Mouse (Mus musculus): ENCODE measurements at regions not wholly inside any gene's neighbourhood (a gene's known extent, or its start where the extent isn't known, plus 50 kb on each side); places are given as distances from the start of the nearest gene placed in this dataset.

- no peaks in the 10 kb centered on the region for H3K36me3 ChIP-seq (replicated peaks; ENCODE audit: control insufficient read depth, insufficient read depth, low read depth)
- no peaks in the 10 kb centered on the region for H3K27me3 ChIP-seq (ENCODE audit: control insufficient read depth, insufficient read depth, low read length)
- no peaks in the 10 kb centered on the region for H3K4me1 ChIP-seq (replicated peaks; ENCODE audit: control insufficient read depth in 2 of 2, insufficient read depth in 2 of 2, low read length in 1 of 2)
- no peak overlapping the region for H3K4me2 ChIP-seq (ENCODE audit: low read depth)
- no peaks in the 10 kb centered on the region for H3K9me3 ChIP-seq (ENCODE audit: control insufficient read depth, low read length)
- ATAC-seq (ENCODE audit: insufficient read depth) (no peak), DNase-seq (ENCODE audit: low read depth in 3 of 3, low spot score in 3 of 3) (no peak)
- TF ChIP-seq EP300 (IDR thresholded peaks at IDR 0.05; ENCODE audit: low read depth) = no peak
- no peak for TF ChIP-seq CTCF (IDR thresholded peaks at IDR 0.05; ENCODE audit: low read depth)
- no peak overlapping the region for H3K9ac ChIP-seq (replicated peaks)
- no peak overlapping the region for H3K4me3 ChIP-seq (ENCODE audit: insufficient read depth in 1 of 2, low read depth in 2 of 2, low read length in 2 of 2)
- H3K27ac ChIP-seq = no peak overlapping the region
- WGBS (ENCODE audit: insufficient replicate concordance) = 73% methylated on average over 9 of the region's 9 CpGs
Measured at GRCm38 (mm10) chr3:143034588-143034987, 152.8 kb upstream of the Pkn2 start.

- 43% methylated on average over 4 of the region's 4 CpGs for WGBS (ENCODE audit: insufficient replicate concordance)
Measured at GRCm38 (mm10) chr3:143022486-143022885, 140.7 kb upstream of the Pkn2 start.

GRCm38 (mm10) chr3:143021159-143021871, 139.5 kb upstream of the Pkn2 start:
- H3K27ac ChIP-seq = no peak overlapping the region
- ATAC-seq (ENCODE audit: insufficient read depth) (peak; percentile 53), DNase-seq (ENCODE audit: low read depth in 3 of 3, low spot score in 3 of 3) (no peak)
- no peaks in the 10 kb centered on the region for H3K36me3 ChIP-seq (replicated peaks; ENCODE audit: control insufficient read depth, insufficient read depth, low read depth)
- H3K4me2 ChIP-seq (ENCODE audit: low read depth) = peak overlapping the region; percentile 24
- 20% methylated on average over 11 of the region's 11 CpGs for WGBS (ENCODE audit: insufficient replicate concordance)
- H3K4me1 ChIP-seq (replicated peaks; ENCODE audit: control insufficient read depth in 2 of 2, insufficient read depth in 2 of 2, low read length in 1 of 2) = peaks cover 0 to 10% of the 10 kb centered on the region in 2 experiments; a peak in 2 of 4 replicates
- no peaks in the 10 kb centered on the region for H3K27me3 ChIP-seq (ENCODE audit: control insufficient read depth, insufficient read depth, low read length)
- H3K4me3 ChIP-seq (ENCODE audit: insufficient read depth in 1 of 2, low read depth in 2 of 2, low read length in 2 of 2) = no peak overlapping the region
- H3K9ac ChIP-seq (replicated peaks) = no peak overlapping the region
- TF ChIP-seq CTCF (IDR thresholded peaks at IDR 0.05; ENCODE audit: low read depth) (no peak), EP300 (IDR thresholded peaks at IDR 0.05; ENCODE audit: low read depth) (no peak)
- no peaks in the 10 kb centered on the region for H3K9me3 ChIP-seq (ENCODE audit: control insufficient read depth, low read length)

More at GRCm38 (mm10) chr3:143022486-143022885, 140.7 kb upstream of the Pkn2 start:
- DNase-seq (ENCODE audit: low read depth in 3 of 3, low spot score in 3 of 3) (no peak), ATAC-seq (ENCODE audit: insufficient read depth) (no peak)
- Histone ChIP-seq H3K9me3 (ENCODE audit: control insufficient read depth, low read length) (no peaks in the 10 kb centered on the region), H3K4me3 (ENCODE audit: insufficient read depth in 1 of 2, low read depth in 2 of 2, low read length in 2 of 2) (no peak overlapping the region), H3K4me1 (replicated peaks; ENCODE audit: control insufficient read depth in 2 of 2, insufficient read depth in 2 of 2, low read length in 1 of 2) (peaks cover 0 to 6% of the 10 kb centered on the region in 2 experiments; a peak in 2 of 4 replicates), H3K4me2 (ENCODE audit: low read depth) (no peak overlapping the region), H3K9ac (replicated peaks) (no peak overlapping the region), H3K27ac (no peak overlapping the region), H3K36me3 (replicated peaks; ENCODE audit: control insufficient read depth, insufficient read depth, low read depth) (no peaks in the 10 kb centered on the region), H3K27me3 (ENCODE audit: control insufficient read depth, insufficient read depth, low read length) (no peaks in the 10 kb centered on the region)
- TF ChIP-seq CTCF (IDR thresholded peaks at IDR 0.05; ENCODE audit: low read depth) (no peak), EP300 (IDR thresholded peaks at IDR 0.05; ENCODE audit: low read depth) (no peak)

- DNase-seq (ENCODE audit: low read depth in 3 of 3, low spot score in 3 of 3) (no peak), ATAC-seq (ENCODE audit: insufficient read depth) (no peak)
- H3K9me3 ChIP-seq (ENCODE audit: control insufficient read depth, low read length) = no peaks in the 10 kb centered on the region
- H3K4me2 ChIP-seq (ENCODE audit: low read depth) = no peak overlapping the region
- WGBS (ENCODE audit: insufficient replicate concordance) = 54% methylated on average over 4 of the region's 4 CpGs
- TF ChIP-seq EP300 (IDR thresholded peaks at IDR 0.05; ENCODE audit: low read depth) = no peak
- no peak for TF ChIP-seq CTCF (IDR thresholded peaks at IDR 0.05; ENCODE audit: low read depth)
- no peak overlapping the region for H3K4me3 ChIP-seq (ENCODE audit: insufficient read depth in 1 of 2, low read depth in 2 of 2, low read length in 2 of 2)
- no peak overlapping the region for H3K27ac ChIP-seq
- H3K9ac ChIP-seq (replicated peaks) = no peak overlapping the region
- H3K36me3 ChIP-seq (replicated peaks; ENCODE audit: control insufficient read depth, insufficient read depth, low read depth) = no peaks in the 10 kb centered on the region
- H3K27me3 ChIP-seq (ENCODE audit: control insufficient read depth, insufficient read depth, low read length) = no peaks in the 10 kb centered on the region
- peaks cover 0 to 12% of the 10 kb centered on the region in 2 experiments; a peak in 2 of 4 replicates for H3K4me1 ChIP-seq (replicated peaks; ENCODE audit: control insufficient read depth in 2 of 2, insufficient read depth in 2 of 2, low read length in 1 of 2)
Measured at GRCm38 (mm10) chr3:143017480-143017879, 135.7 kb upstream of the Pkn2 start.

- ATAC-seq (ENCODE audit: insufficient read depth) = no peak
- Histone ChIP-seq H3K27ac (no peak overlapping the region), H3K9me3 (ENCODE audit: control insufficient read depth, low read length) (no peaks in the 10 kb centered on the region), H3K9ac (replicated peaks) (no peak overlapping the region), H3K36me3 (replicated peaks; ENCODE audit: control insufficient read depth, insufficient read depth, low read depth) (no peaks in the 10 kb centered on the region), H3K27me3 (ENCODE audit: control insufficient read depth, insufficient read depth, low read length) (no peaks in the 10 kb centered on the region), H3K4me1 (replicated peaks; ENCODE audit: control insufficient read depth in 2 of 2, insufficient read depth in 2 of 2, low read length in 1 of 2) (peaks cover 0 to 12% of the 10 kb centered on the region in 2 experiments; a peak in 2 of 4 replicates), H3K4me3 (ENCODE audit: insufficient read depth in 1 of 2, low read depth in 2 of 2, low read length in 2 of 2) (no peak overlapping the region), H3K4me2 (ENCODE audit: low read depth) (no peak overlapping the region)
- peak; percentile 38; the same call in 1 of the 2 replicates for TF ChIP-seq EP300 (IDR thresholded peaks at IDR 0.05; ENCODE audit: low read depth)
- no peak for TF ChIP-seq CTCF (IDR thresholded peaks at IDR 0.05; ENCODE audit: low read depth)
- WGBS (ENCODE audit: insufficient replicate concordance) = 31% methylated on average over 5 of the region's 5 CpGs
- peak in 1 of 3 experiments; percentile 19 for DNase-seq (ENCODE audit: low read depth in 3 of 3, low spot score in 3 of 3)
Measured at GRCm38 (mm10) chr3:143016758-143017157, 135.0 kb upstream of the Pkn2 start.
